Mouse (Mus musculus): ENCODE data around the gene Magi1. TPM values are rescaled to one million over a fixed set of nuclear protein-coding genes. Genes with fewer than 3 reads are reported as not detected.

Gene Magi1
- total and polyA plus RNA-seq, 2 experiments from 2014 or later = 23.0 to 36.9 TPM

DNA sequence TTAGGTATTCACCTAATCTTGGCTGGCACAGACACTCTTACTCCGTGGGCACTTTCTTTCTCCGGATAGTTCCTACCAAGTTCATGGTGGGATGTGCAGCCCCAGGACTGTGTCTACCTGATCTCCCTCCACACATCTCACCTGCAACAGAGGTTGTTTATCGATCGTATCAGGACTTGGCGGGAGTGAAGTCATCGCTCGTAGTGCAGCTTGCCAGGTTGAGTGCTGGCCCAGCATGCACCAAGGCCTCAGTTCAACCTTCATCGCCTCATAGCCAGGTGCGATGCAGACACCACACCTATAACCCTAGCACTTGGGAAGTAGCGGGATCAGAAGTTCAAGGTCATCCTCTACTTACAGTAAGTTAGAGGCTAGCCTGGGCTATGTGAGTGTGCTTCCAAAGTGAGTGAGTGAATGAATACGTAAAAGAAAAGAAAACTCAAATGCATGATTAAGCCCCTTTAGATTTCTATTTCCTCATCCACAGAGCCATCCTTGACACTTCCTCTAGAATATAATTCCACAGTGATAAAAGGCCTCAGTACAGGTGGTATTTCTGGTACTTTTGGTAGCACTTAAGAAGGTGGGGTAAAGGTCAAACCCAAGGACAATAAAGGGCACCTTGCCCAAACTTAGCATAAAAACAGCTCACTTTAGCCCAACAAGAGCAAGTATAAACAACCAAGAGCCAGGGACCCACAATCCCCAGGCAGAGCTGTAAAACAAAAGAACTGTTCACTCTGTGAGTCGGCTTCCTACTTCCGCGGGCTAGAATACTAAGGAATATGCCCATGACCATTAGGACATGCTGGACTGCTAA is 103.2 kb downstream of the Magi1 start:
- TF ChIP-seq CTCF (IDR thresholded peaks at IDR 0.05; ENCODE audit: low read depth) = no peak
- H3K9ac ChIP-seq (replicated peaks; ENCODE audit: low read length) = no peak overlapping the region
- H3K4me3 ChIP-seq (ENCODE audit: low read length) = no peak overlapping the region
- ATAC-seq (no peak), DNase-seq (ENCODE audit: low spot score) (no peak)
- H3K4me1 ChIP-seq (ENCODE audit: insufficient read depth, low read length) = peaks cover 13% of the 10 kb centered on the region
- 90% methylated on average over 14 of the region's 14 CpGs for WGBS
- H3K27me3 ChIP-seq (ENCODE audit: insufficient read depth, low read length) = no peaks in the 10 kb centered on the region
- no peaks in the 10 kb centered on the region for H3K36me3 ChIP-seq (ENCODE audit: insufficient read depth, low read length)
- no peak overlapping the region for H3K4me2 ChIP-seq (ENCODE audit: low read depth, low read length)
- H3K27ac ChIP-seq = no peak overlapping the region
- no peaks in the 10 kb centered on the region for H3K9me3 ChIP-seq (ENCODE audit: low read length)

DNA sequence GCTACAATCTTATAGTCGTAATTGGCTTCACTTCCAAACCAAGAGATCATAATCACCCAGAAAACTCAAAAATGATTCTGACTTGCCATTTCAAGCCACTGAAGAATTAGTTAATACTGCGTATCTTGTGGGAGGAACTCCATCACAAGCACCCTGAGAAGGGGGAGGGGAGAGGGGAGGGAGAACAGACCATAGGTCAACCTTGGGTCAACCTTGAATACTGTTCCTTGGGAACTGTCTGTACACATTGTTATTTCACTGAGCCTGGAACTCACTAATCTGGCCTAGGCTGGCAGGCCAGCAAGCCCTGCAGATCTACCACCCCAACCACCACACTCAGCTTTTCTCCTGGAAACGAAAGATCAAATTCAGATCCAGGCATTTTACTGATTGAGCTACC is 106.2 kb downstream of the Magi1 start:
- no peak overlapping the region for H3K4me3 ChIP-seq (ENCODE audit: low read length)
- 81% methylated on average over 3 of the region's 3 CpGs for WGBS
- H3K36me3 ChIP-seq (ENCODE audit: insufficient read depth, low read length) = no peaks in the 10 kb centered on the region

GRCm38 (mm10) chr6:94176705-94177104 is 107.0 kb downstream of the Magi1 start:
- Histone ChIP-seq H3K9ac (replicated peaks; ENCODE audit: low read length) (no peak overlapping the region), H3K36me3 (ENCODE audit: insufficient read depth, low read length) (no peaks in the 10 kb centered on the region), H3K4me2 (ENCODE audit: low read depth, low read length) (no peak overlapping the region), H3K27ac (no peak overlapping the region), H3K4me3 (ENCODE audit: low read length) (no peak overlapping the region), H3K9me3 (ENCODE audit: low read length) (no peaks in the 10 kb centered on the region), H3K4me1 (ENCODE audit: insufficient read depth, low read length) (peaks cover under 1% of the 10 kb centered on the region), H3K27me3 (ENCODE audit: insufficient read depth, low read length) (no peaks in the 10 kb centered on the region)
- no peak for DNase-seq (ENCODE audit: low spot score)
- ATAC-seq = no peak
- 21% methylated on average over 4 of the region's 4 CpGs for WGBS
- TF ChIP-seq CTCF (IDR thresholded peaks at IDR 0.05; ENCODE audit: low read depth) = no peak

More for the DNA sequence above, 106.2 kb downstream of the Magi1 start:
- Histone ChIP-seq H3K27me3 (ENCODE audit: insufficient read depth, low read length) (no peaks in the 10 kb centered on the region), H3K9me3 (ENCODE audit: low read length) (no peaks in the 10 kb centered on the region), H3K4me1 (ENCODE audit: insufficient read depth, low read length) (peaks cover 7% of the 10 kb centered on the region), H3K4me2 (ENCODE audit: low read depth, low read length) (no peak overlapping the region), H3K27ac (no peak overlapping the region), H3K9ac (replicated peaks; ENCODE audit: low read length) (no peak overlapping the region)
- no peak for TF ChIP-seq CTCF (IDR thresholded peaks at IDR 0.05; ENCODE audit: low read depth)
- ATAC-seq (no peak), DNase-seq (ENCODE audit: low spot score) (no peak)

DNA sequence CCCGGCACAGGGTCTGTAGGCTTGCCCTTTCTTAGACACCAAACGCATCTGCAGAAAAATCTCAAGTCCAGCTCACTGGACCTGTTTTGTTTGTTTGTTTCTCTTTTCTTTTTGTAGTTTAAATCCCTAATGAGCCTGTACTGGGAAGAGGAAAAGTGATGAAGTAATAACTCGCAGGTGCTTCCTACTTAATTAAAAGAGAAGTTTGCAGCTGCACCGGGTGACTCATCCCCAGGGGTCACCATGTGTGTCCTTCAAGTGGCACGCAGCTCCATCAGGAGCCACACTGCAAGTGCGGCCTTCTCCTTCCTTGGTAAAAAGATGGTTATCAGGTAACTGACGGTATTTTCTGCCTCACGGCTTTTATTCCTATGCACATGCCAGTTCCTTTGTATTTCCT is 112.5 kb downstream of the Magi1 start:
- 72% methylated on average over 8 of the region's 8 CpGs for WGBS
- no peak overlapping the region for H3K4me3 ChIP-seq (ENCODE audit: low read length)
- DNase-seq (ENCODE audit: low spot score) (no peak), ATAC-seq (no peak)
- no peak for TF ChIP-seq CTCF (IDR thresholded peaks at IDR 0.05; ENCODE audit: low read depth)
- H3K27me3 ChIP-seq (ENCODE audit: insufficient read depth, low read length) = no peaks in the 10 kb centered on the region
- no peaks in the 10 kb centered on the region for H3K36me3 ChIP-seq (ENCODE audit: insufficient read depth, low read length)
- H3K4me2 ChIP-seq (ENCODE audit: low read depth, low read length) = no peak overlapping the region
- H3K4me1 ChIP-seq (ENCODE audit: insufficient read depth, low read length) = no peaks in the 10 kb centered on the region
- H3K9me3 ChIP-seq (ENCODE audit: low read length) = no peaks in the 10 kb centered on the region
- H3K9ac ChIP-seq (replicated peaks; ENCODE audit: low read length) = no peak overlapping the region
- H3K27ac ChIP-seq = no peak overlapping the region

DNA sequence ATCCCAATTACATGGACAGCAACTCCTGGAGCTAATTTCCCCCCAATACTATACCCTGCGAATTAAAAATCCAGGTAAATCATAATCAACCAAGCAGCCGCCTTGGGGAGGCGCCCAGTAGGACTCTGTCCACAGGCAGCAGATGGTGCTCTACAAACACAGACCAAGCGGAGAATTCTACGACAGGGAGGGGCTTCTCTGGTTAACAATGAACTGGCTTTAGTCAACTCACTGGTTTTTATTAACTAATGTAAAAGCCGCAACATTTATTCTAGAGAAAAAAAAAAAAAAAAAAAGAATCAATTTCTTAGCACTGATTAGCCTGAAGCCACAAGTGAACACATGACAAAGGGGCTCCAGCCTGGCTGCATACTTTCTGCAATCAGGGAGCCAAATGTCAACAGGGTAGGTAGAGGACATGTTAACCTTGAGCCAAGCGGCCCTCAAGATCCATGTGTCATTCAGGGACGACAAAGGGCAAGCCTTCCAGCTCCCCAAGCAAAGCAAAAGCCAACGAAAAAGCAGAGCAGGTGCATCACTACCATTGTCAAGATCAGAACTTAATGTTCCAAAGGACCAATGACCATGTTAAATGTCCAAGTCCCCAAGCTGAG is 114.0 kb downstream of the Magi1 start:
- DNase-seq (ENCODE audit: low spot score) (no peak), ATAC-seq (no peak)
- Histone ChIP-seq H3K4me3 (ENCODE audit: low read length) (no peak overlapping the region), H3K27ac (no peak overlapping the region), H3K36me3 (ENCODE audit: insufficient read depth, low read length) (no peaks in the 10 kb centered on the region), H3K9me3 (ENCODE audit: low read length) (no peaks in the 10 kb centered on the region), H3K9ac (replicated peaks; ENCODE audit: low read length) (no peak overlapping the region), H3K4me2 (ENCODE audit: low read depth, low read length) (no peak overlapping the region), H3K4me1 (ENCODE audit: insufficient read depth, low read length) (no peaks in the 10 kb centered on the region), H3K27me3 (ENCODE audit: insufficient read depth, low read length) (no peaks in the 10 kb centered on the region)
- WGBS = 89% methylated on average over 9 of the region's 9 CpGs
- no peak for TF ChIP-seq CTCF (IDR thresholded peaks at IDR 0.05; ENCODE audit: low read depth)

DNA sequence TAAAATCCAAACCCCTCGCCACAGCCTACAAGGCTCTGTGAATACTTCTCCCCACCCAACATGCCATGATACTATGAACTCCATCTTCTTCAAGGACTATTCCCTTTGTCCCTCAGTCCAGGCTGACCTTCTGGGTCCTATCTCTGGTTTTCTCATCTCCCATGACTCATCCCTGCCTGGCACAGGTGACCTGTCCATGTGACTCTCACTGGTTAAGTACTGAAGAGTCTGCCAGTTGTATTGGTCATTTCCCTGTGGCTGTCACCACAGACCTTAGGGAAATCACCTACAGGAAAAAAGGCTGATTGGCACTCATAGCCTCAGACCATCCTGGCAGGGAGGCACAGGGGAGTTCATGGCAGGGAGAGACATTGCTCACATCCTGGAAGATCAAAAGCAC is 117.8 kb downstream of the Magi1 start:
- no peak for ATAC-seq
- Histone ChIP-seq H3K4me3 (ENCODE audit: low read length) (no peak overlapping the region), H3K27ac (no peak overlapping the region), H3K9ac (replicated peaks; ENCODE audit: low read length) (no peak overlapping the region), H3K36me3 (ENCODE audit: insufficient read depth, low read length) (no peaks in the 10 kb centered on the region), H3K9me3 (ENCODE audit: low read length) (no peaks in the 10 kb centered on the region), H3K27me3 (ENCODE audit: insufficient read depth, low read length) (no peaks in the 10 kb centered on the region), H3K4me2 (ENCODE audit: low read depth, low read length) (no peak overlapping the region), H3K4me1 (ENCODE audit: insufficient read depth, low read length) (no peaks in the 10 kb centered on the region)
- WGBS = 90% methylated on average over 1 of the region's 1 CpGs
- DNase-seq (ENCODE audit: low spot score) = no peak
- no peak for TF ChIP-seq CTCF (IDR thresholded peaks at IDR 0.05; ENCODE audit: low read depth)

All from hindbrain, postnatal 0 days (tissue).